Mouse (Mus musculus): ENCODE measurements at regions not wholly inside any gene's neighbourhood (a gene's known extent, or its start where the extent isn't known, plus 50 kb on each side); places are given as distances from the start of the nearest gene placed in this dataset.

DNA sequence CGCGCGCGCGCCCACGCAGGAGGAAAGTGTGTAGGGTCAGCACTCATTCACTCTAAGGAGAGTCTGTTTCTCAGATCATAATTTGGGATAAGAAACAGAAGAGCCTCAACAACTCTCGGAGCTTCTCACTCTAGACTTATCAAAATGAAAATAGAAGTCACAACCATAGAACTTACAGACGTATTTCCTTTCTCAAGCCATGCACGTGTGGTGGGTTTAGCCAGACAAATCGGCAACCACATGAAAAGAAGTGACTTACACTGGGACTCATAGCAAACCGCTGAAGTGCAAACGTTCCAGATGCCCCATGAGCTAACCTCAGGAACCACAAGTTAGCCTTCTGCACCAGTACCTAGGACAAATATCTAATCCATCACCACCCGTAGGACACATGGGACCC, 114.1 kb downstream of the Ets2 start:
- DNase-seq (ENCODE audit: low spot score) (no peak), ATAC-seq (replicated peaks; ENCODE audit: insufficient number of reproducible peaks, low FRiP score, low TSS enrichment, low read depth) (no peak)
- H3K4me1 ChIP-seq (ENCODE audit: control insufficient read depth, insufficient read depth, low read length): no peaks in the 10 kb centered on the region
- H3K9me3 ChIP-seq (replicated peaks; ENCODE audit: control insufficient read depth, low read length): no peaks in the 10 kb centered on the region
- H3K27me3 ChIP-seq (ENCODE audit: control insufficient read depth, insufficient read depth, low read length): no peaks in the 10 kb centered on the region
- no peak overlapping the region for H3K27ac ChIP-seq (replicated peaks; ENCODE audit: low read depth, low read length)
- H3K4me2 ChIP-seq (ENCODE audit: low read depth, low read length): no peak overlapping the region
- H3K4me3 ChIP-seq (ENCODE audit: low read depth, low read length): no peak overlapping the region
- H3K9ac ChIP-seq (replicated peaks; ENCODE audit: low read length): no peak overlapping the region
- WGBS: 98% methylated on average over 13 of the region's 13 CpGs
- no peaks in the 10 kb centered on the region for H3K36me3 ChIP-seq (replicated peaks; ENCODE audit: control insufficient read depth, insufficient read depth, low read depth, low read length)

- no peak overlapping the region for H3K27ac ChIP-seq (replicated peaks; ENCODE audit: low read depth, low read length)
These were observed 113.4 kb downstream of the Ets2 start for GRCm38 (mm10) chr16:95815206-95815731.

DNA sequence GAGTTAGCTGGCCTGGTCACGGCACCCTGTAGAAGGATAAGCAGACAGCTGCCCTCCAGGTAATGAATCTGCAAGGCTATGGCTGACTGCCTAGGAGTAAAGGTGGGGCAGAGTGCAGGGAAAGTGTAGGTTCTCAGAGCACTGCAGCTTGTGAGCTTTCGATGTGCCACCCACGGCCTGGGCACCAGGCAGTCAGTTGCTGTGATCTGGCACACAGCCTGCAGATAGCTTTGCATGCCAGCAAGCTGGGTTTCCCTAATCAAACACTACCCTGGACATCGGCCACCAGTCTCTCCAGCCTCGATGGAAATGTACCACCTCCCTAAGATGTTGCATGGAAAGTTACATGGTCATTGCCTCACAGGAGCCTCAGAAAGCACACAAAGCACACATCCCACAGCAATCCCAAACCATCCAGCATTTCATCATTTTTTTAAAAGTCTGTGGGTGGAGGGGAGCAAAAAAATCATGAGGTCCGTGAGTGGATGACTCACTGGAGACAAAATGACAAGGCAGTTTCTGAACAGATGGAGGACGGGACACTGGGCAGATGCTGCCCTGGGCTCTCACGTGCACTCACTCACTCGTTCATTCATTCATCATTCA, 112.7 kb downstream of the Ets2 start:
- DNase-seq (ENCODE audit: low spot score): no peak
- Histone ChIP-seq H3K27ac (replicated peaks; ENCODE audit: low read depth, low read length) (no peak overlapping the region), H3K4me3 (ENCODE audit: low read depth, low read length) (no peak overlapping the region), H3K27me3 (ENCODE audit: control insufficient read depth, insufficient read depth, low read length) (no peaks in the 10 kb centered on the region), H3K36me3 (replicated peaks; ENCODE audit: control insufficient read depth, insufficient read depth, low read depth, low read length) (no peaks in the 10 kb centered on the region), H3K9ac (replicated peaks; ENCODE audit: low read length) (no peak overlapping the region), H3K4me2 (ENCODE audit: low read depth, low read length) (no peak overlapping the region), H3K4me1 (ENCODE audit: control insufficient read depth, insufficient read depth, low read length) (no peaks in the 10 kb centered on the region), H3K9me3 (replicated peaks; ENCODE audit: control insufficient read depth, low read length) (no peaks in the 10 kb centered on the region)
- WGBS: 85% methylated on average over 9 of the region's 9 CpGs
- no peak for ATAC-seq (replicated peaks; ENCODE audit: insufficient number of reproducible peaks, low FRiP score, low TSS enrichment, low read depth)

More at GRCm38 (mm10) chr16:95815206-95815731, 113.4 kb downstream of the Ets2 start:
- WGBS: 83% methylated on average over 6 of the region's 6 CpGs
- no peaks in the 10 kb centered on the region for H3K9me3 ChIP-seq (replicated peaks; ENCODE audit: control insufficient read depth, low read length)
- no peaks in the 10 kb centered on the region for H3K4me1 ChIP-seq (ENCODE audit: control insufficient read depth, insufficient read depth, low read length)
- DNase-seq (ENCODE audit: low spot score) (no peak), ATAC-seq (replicated peaks; ENCODE audit: insufficient number of reproducible peaks, low FRiP score, low TSS enrichment, low read depth) (no peak)
- no peak overlapping the region for H3K4me3 ChIP-seq (ENCODE audit: low read depth, low read length)
- H3K27me3 ChIP-seq (ENCODE audit: control insufficient read depth, insufficient read depth, low read length): no peaks in the 10 kb centered on the region
- no peak overlapping the region for H3K4me2 ChIP-seq (ENCODE audit: low read depth, low read length)
- no peak overlapping the region for H3K9ac ChIP-seq (replicated peaks; ENCODE audit: low read length)
- H3K36me3 ChIP-seq (replicated peaks; ENCODE audit: control insufficient read depth, insufficient read depth, low read depth, low read length): no peaks in the 10 kb centered on the region

GRCm38 (mm10) chr16:95811092-95811491, 109.2 kb downstream of the Ets2 start:
- 78% methylated on average over 6 of the region's 6 CpGs for WGBS
- no peaks in the 10 kb centered on the region for H3K4me1 ChIP-seq (ENCODE audit: control insufficient read depth, insufficient read depth, low read length)
- H3K27me3 ChIP-seq (ENCODE audit: control insufficient read depth, insufficient read depth, low read length): no peaks in the 10 kb centered on the region
- H3K9me3 ChIP-seq (replicated peaks; ENCODE audit: control insufficient read depth, low read length): no peaks in the 10 kb centered on the region
- no peak for ATAC-seq (replicated peaks; ENCODE audit: insufficient number of reproducible peaks, low FRiP score, low TSS enrichment, low read depth)
- H3K9ac ChIP-seq (replicated peaks; ENCODE audit: low read length): no peak overlapping the region
- DNase-seq (ENCODE audit: low spot score): no peak
- no peak overlapping the region for H3K4me2 ChIP-seq (ENCODE audit: low read depth, low read length)
- no peak overlapping the region for H3K4me3 ChIP-seq (ENCODE audit: low read depth, low read length)
- H3K27ac ChIP-seq (replicated peaks; ENCODE audit: low read depth, low read length): no peak overlapping the region
- no peaks in the 10 kb centered on the region for H3K36me3 ChIP-seq (replicated peaks; ENCODE audit: control insufficient read depth, insufficient read depth, low read depth, low read length)

GRCm38 (mm10) chr16:95809127-95809876, 107.4 kb downstream of the Ets2 start:
- H3K4me2 ChIP-seq (ENCODE audit: low read depth, low read length): no peak overlapping the region
- H3K4me3 ChIP-seq (ENCODE audit: low read depth, low read length): no peak overlapping the region
- WGBS: 93% methylated on average over 21 of the region's 21 CpGs
- no peak for DNase-seq (ENCODE audit: low spot score)
- no peak overlapping the region for H3K9ac ChIP-seq (replicated peaks; ENCODE audit: low read length)
- no peak overlapping the region for H3K27ac ChIP-seq (replicated peaks; ENCODE audit: low read depth, low read length)
- ATAC-seq (replicated peaks; ENCODE audit: insufficient number of reproducible peaks, low FRiP score, low TSS enrichment, low read depth): no peak
- no peaks in the 10 kb centered on the region for H3K4me1 ChIP-seq (ENCODE audit: control insufficient read depth, insufficient read depth, low read length)
- H3K27me3 ChIP-seq (ENCODE audit: control insufficient read depth, insufficient read depth, low read length): no peaks in the 10 kb centered on the region
- H3K36me3 ChIP-seq (replicated peaks; ENCODE audit: control insufficient read depth, insufficient read depth, low read depth, low read length): no peaks in the 10 kb centered on the region
- no peaks in the 10 kb centered on the region for H3K9me3 ChIP-seq (replicated peaks; ENCODE audit: control insufficient read depth, low read length)

DNA sequence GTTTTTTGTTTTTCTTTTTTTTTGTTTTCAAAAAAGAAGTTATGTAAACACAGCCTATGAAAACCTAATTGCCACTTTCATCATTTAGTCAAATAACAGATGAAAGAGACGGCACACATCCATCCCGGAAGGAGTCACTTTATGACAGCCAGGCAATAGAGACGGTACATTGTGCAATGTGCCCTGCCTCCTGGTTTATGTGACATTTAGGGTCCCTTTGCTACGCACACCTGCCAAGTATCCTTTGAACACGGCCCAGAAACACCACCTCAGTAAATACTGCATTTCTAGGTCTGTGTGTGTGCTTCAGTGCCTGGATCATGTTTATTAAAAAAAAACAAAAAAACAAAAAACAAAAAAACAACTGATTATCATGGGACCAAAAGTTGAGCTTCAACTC, 104.6 kb downstream of the Ets2 start:
- Histone ChIP-seq H3K27me3 (ENCODE audit: control insufficient read depth, insufficient read depth, low read length) (no peaks in the 10 kb centered on the region), H3K4me3 (ENCODE audit: low read depth, low read length) (no peak overlapping the region)
- no peak for ATAC-seq (replicated peaks; ENCODE audit: insufficient number of reproducible peaks, low FRiP score, low TSS enrichment, low read depth)

GRCm38 (mm10) chr16:95804199-95804598, 102.3 kb downstream of the Ets2 start:
- H3K4me1 ChIP-seq (ENCODE audit: control insufficient read depth, insufficient read depth, low read length): no peaks in the 10 kb centered on the region
- no peaks in the 10 kb centered on the region for H3K27me3 ChIP-seq (ENCODE audit: control insufficient read depth, insufficient read depth, low read length)
- H3K27ac ChIP-seq (replicated peaks; ENCODE audit: low read depth, low read length): no peak overlapping the region
- H3K36me3 ChIP-seq (replicated peaks; ENCODE audit: control insufficient read depth, insufficient read depth, low read depth, low read length): no peaks in the 10 kb centered on the region
- DNase-seq (ENCODE audit: low spot score) (no peak), ATAC-seq (replicated peaks; ENCODE audit: insufficient number of reproducible peaks, low FRiP score, low TSS enrichment, low read depth) (no peak)
- H3K4me3 ChIP-seq (ENCODE audit: low read depth, low read length): no peak overlapping the region
- H3K4me2 ChIP-seq (ENCODE audit: low read depth, low read length): no peak overlapping the region
- no peak overlapping the region for H3K9ac ChIP-seq (replicated peaks; ENCODE audit: low read length)
- H3K9me3 ChIP-seq (replicated peaks; ENCODE audit: control insufficient read depth, low read length): no peaks in the 10 kb centered on the region
- 23% methylated on average over 1 of the region's 1 CpGs for WGBS

More for the DNA sequence above, 104.6 kb downstream of the Ets2 start:
- H3K27ac ChIP-seq (replicated peaks; ENCODE audit: low read depth, low read length): no peak overlapping the region
- H3K4me2 ChIP-seq (ENCODE audit: low read depth, low read length): no peak overlapping the region
- WGBS: 90% methylated on average over 5 of the region's 5 CpGs
- H3K9me3 ChIP-seq (replicated peaks; ENCODE audit: control insufficient read depth, low read length): no peaks in the 10 kb centered on the region
- H3K36me3 ChIP-seq (replicated peaks; ENCODE audit: control insufficient read depth, insufficient read depth, low read depth, low read length): no peaks in the 10 kb centered on the region
- no peaks in the 10 kb centered on the region for H3K4me1 ChIP-seq (ENCODE audit: control insufficient read depth, insufficient read depth, low read length)
- DNase-seq (ENCODE audit: low spot score): no peak
- H3K9ac ChIP-seq (replicated peaks; ENCODE audit: low read length): no peak overlapping the region

GRCm38 (mm10) chr16:95802641-95803040, 100.8 kb downstream of the Ets2 start:
- H3K4me2 ChIP-seq (ENCODE audit: low read depth, low read length): no peak overlapping the region

More at GRCm38 (mm10) chr16:95802641-95803040, 100.8 kb downstream of the Ets2 start:
- no peak for ATAC-seq (replicated peaks; ENCODE audit: insufficient number of reproducible peaks, low FRiP score, low TSS enrichment, low read depth)
- Histone ChIP-seq H3K9me3 (replicated peaks; ENCODE audit: control insufficient read depth, low read length) (no peaks in the 10 kb centered on the region), H3K36me3 (replicated peaks; ENCODE audit: control insufficient read depth, insufficient read depth, low read depth, low read length) (no peaks in the 10 kb centered on the region), H3K4me3 (ENCODE audit: low read depth, low read length) (no peak overlapping the region), H3K4me1 (ENCODE audit: control insufficient read depth, insufficient read depth, low read length) (no peaks in the 10 kb centered on the region), H3K9ac (replicated peaks; ENCODE audit: low read length) (no peak overlapping the region), H3K27me3 (ENCODE audit: control insufficient read depth, insufficient read depth, low read length) (no peaks in the 10 kb centered on the region), H3K27ac (replicated peaks; ENCODE audit: low read depth, low read length) (no peak overlapping the region)
- DNase-seq (ENCODE audit: low spot score): no peak
